Mouse (Mus musculus) embryo, embryonic 11 days (tissue): Measurements from ENCODE around the gene Klc4.

Experiments used
- DNase-seq: peaks from one replicate; pipeline ENCODE4 v3.0.0-alpha.2; 2015

The Klc4 gene

DNA sequence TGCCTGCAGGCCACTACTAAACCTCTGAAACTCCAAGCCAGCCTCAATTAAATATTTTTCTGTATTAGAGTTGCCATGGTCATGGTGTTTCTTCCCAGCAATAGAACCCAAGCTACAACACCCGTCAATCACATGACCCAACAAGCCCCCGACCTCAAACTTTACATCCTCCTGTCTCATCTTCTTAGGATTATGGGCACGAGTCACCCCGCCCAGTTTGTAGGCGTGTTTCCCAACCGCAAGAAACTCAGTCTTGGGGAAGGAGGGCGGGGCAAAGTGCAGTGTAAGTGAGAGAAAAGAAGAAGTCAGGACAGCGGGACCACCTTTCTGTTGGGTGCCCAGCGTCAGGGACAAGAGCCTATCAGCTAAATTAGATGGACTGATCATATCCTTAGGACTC lies 57.6 kb downstream of the Klc4 start:
- no peak for DNase-seq

DNA sequence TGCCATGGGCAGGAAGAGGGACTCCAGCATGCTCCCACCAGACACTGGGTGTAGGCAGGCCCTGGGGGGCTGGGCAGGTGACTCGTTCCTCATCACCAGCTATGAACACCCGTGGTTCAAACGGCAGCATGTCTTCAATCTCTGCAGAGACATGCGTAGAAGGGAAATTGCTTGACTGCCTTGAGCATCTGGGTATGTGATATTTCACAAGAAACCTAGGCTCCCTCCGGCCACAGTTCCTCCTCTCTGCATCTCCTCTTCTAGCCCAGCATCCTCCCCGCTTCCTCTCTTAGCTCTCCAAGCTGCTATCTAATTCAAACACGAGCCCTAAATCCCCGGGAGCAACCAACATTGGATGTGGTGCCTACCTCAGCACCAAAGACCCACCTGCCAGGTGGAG lies 59.5 kb downstream of the Klc4 start:
- no peak for DNase-seq
